Mouse (Mus musculus) erythroid progenitor cell, adult 5-6 weeks (primary cell): ENCODE data around the gene Vipr1. TPM values are rescaled to one million over a fixed set of nuclear protein-coding genes. Genes with fewer than 3 reads are reported as not detected.

Experiments used
- ATAC-seq: replicated peaks from 2 replicates; pipeline ENCODE4 v1.8.0; 2016; ENCODE audit warnings: moderate number of reproducible peaks, mild to moderate bottlenecking, moderate TSS enrichment, inconsistent platforms; ENCODE audit not compliant: poor library complexity, low FRiP score, severe bottlenecking
- total RNA-seq, 2 experiments: library from RNA; stranded (forward) in 1 of 2; stranded (reverse) in 1 of 2; fragments of 150-400 nt in 1 of 2; fragments of 186-747, 209-891 nt in 1 of 2; gene quantifications; 2 replicates each; pipeline versions ENCODE4 v1.2.3 to v1.2.4; 2015 to 2017; ENCODE audit warnings: low replicate concordance in 2 of 2

Vipr1 gene
- total RNA-seq, 2 experiments from 2014 or later: not detected

GRCm38 (mm10) chr9:121673716-121674115, 31.2 kb downstream of the Vipr1 start:
- ATAC-seq: no peak

- no peak for ATAC-seq
These were observed 32.5 kb downstream of the Vipr1 start for GRCm38 (mm10) chr9:121675011-121675410.

GRCm38 (mm10) chr9:121675556-121675955, 33.0 kb downstream of the Vipr1 start:
- no peak for ATAC-seq

- no peak for ATAC-seq
These were observed 34.6 kb downstream of the Vipr1 start for GRCm38 (mm10) chr9:121677069-121677468.

GRCm38 (mm10) chr9:121677476-121677875, 35.0 kb downstream of the Vipr1 start:
- ATAC-seq: no peak

GRCm38 (mm10) chr9:121679549-121679948, 37.0 kb downstream of the Vipr1 start:
- ATAC-seq: peak; percentile 37

GRCm38 (mm10) chr9:121681191-121681590, 38.7 kb downstream of the Vipr1 start:
- no peak for ATAC-seq

GRCm38 (mm10) chr9:121682037-121682680, 39.6 kb downstream of the Vipr1 start:
- no peak for ATAC-seq

- no peak for ATAC-seq
These were observed 42.2 kb downstream of the Vipr1 start for GRCm38 (mm10) chr9:121684702-121685101.

- no peak for ATAC-seq
These were observed 47.7 kb downstream of the Vipr1 start for GRCm38 (mm10) chr9:121690200-121690651.

- no peak for ATAC-seq
These were observed 48.2 kb downstream of the Vipr1 start for GRCm38 (mm10) chr9:121690734-121691133.

GRCm38 (mm10) chr9:121694736-121695135, 52.2 kb downstream of the Vipr1 start:
- ATAC-seq: no peak

GRCm38 (mm10) chr9:121696626-121697025, 54.1 kb downstream of the Vipr1 start:
- no peak for ATAC-seq

GRCm38 (mm10) chr9:121697150-121698049, 54.9 kb downstream of the Vipr1 start:
- ATAC-seq: peak; percentile 73

- ATAC-seq: no peak
These were observed 61.7 kb downstream of the Vipr1 start for GRCm38 (mm10) chr9:121704261-121704645.

GRCm38 (mm10) chr9:121704646-121705625, 62.4 kb downstream of the Vipr1 start, which contains the start of gene Sec22c:
Gene Sec22c (minus strand): TSS chr9:121705490.
- peak; percentile 84 for ATAC-seq

- no peak for ATAC-seq
These were observed 63.6 kb downstream of the Vipr1 start for GRCm38 (mm10) chr9:121706029-121706675.

- ATAC-seq: no peak
These were observed 65.3 kb downstream of the Vipr1 start for GRCm38 (mm10) chr9:121707801-121708200.
